Mouse (Mus musculus) ES-Bruce4 (cell line): ENCODE results near the gene Tnnt1. TPM values are rescaled to one million over a fixed set of nuclear protein-coding genes. Genes with fewer than 3 reads are reported as not detected.

Experiments
- H3K27ac ChIP-seq: 2 replicates; pipeline ENCODE4 v1.5.1; 2012; ENCODE audit warnings: low read length, inconsistent platforms; ENCODE audit not compliant: insufficient read depth
- H3K27me3 ChIP-seq: 2 replicates; pipeline ENCODE4 v1.6.1; 2012; ENCODE audit warnings: mild to moderate bottlenecking, low read length, inconsistent platforms; ENCODE audit not compliant: control insufficient read depth, poor library complexity, insufficient read depth, severe bottlenecking
- H3K36me3 ChIP-seq: 2 replicates; pipeline ENCODE4 v1.6.1; 2012; ENCODE audit warnings: inconsistent platforms, mild to moderate bottlenecking, low read length, moderate library complexity; ENCODE audit not compliant: control insufficient read depth, poor library complexity, insufficient read depth, severe bottlenecking
- H3K4me1 ChIP-seq: one replicate; pipeline ENCODE4 v1.8.1; 2011; ENCODE audit warnings: low read length; ENCODE audit not compliant: control insufficient read depth, insufficient read depth
- H3K4me3 ChIP-seq: 2 replicates; pipeline ENCODE4 v1.5.1; 2011; ENCODE audit warnings: low read depth, mild to moderate bottlenecking, low read length
- H3K9ac ChIP-seq: 2 replicates; pipeline ENCODE4 v1.6.1; 2012; ENCODE audit warnings: low read depth, mild to moderate bottlenecking, inconsistent platforms; ENCODE audit not compliant: poor library complexity, severe bottlenecking
- H3K9me3 ChIP-seq: replicated peaks from 2 replicates; pipeline ENCODE4 v1.6.1; 2012; ENCODE audit warnings: mild to moderate bottlenecking, low read length, inconsistent platforms; ENCODE audit not compliant: control insufficient read depth, poor library complexity, insufficient read depth, severe bottlenecking
- CTCF ChIP-seq: IDR thresholded peaks from one replicate; pipeline ENCODE4 v1.8.1; 2011; ENCODE audit warnings: low read depth, low read length
- EP300 ChIP-seq: IDR thresholded peaks from 2 replicates; pipeline ENCODE4 v1.6.1; 2011; ENCODE audit warnings: low read depth, low read length; ENCODE audit not compliant: insufficient read depth
- POLR2A ChIP-seq: IDR thresholded peaks from one replicate; pipeline ENCODE4 v1.8.1; 2011; ENCODE audit warnings: low read length; ENCODE audit not compliant: insufficient read depth
- polyA plus RNA-seq: library from polyadenylated mRNA; stranded (reverse); fragments of >200 nt; gene quantifications from 2 replicates; pipeline ENCODE4 v1.2.4, GENCODE M21; 2011; ENCODE audit warnings: low read depth; ENCODE audit not compliant: missing spikeins, insufficient read depth, insufficient read length

Gene Tnnt1
- polyA plus RNA-seq, 1 experiment = 20.7 TPM

GRCm38 (mm10) chr7:4508739-4509116, 7.5 kb downstream of the Tnnt1 start:
- Histone ChIP-seq H3K4me1 (no peaks in the 10 kb centered on the region), H3K4me3 (no peak overlapping the region), H3K27ac (no peak overlapping the region), H3K9me3 (no peaks in the 10 kb centered on the region), H3K27me3 (no peaks in the 10 kb centered on the region), H3K9ac (no peak overlapping the region), H3K36me3 (no peaks in the 10 kb centered on the region)
- no peak for TF ChIP-seq EP300
- TF ChIP-seq CTCF = no peak

GRCm38 (mm10) chr7:4508062-4508738, 8.0 kb downstream of the Tnnt1 start:
- Histone ChIP-seq H3K36me3 (no peaks in the 10 kb centered on the region), H3K9ac (no peak overlapping the region), H3K9me3 (no peaks in the 10 kb centered on the region), H3K27ac (no peak overlapping the region), H3K4me1 (no peaks in the 10 kb centered on the region), H3K4me3 (peak overlapping the region; percentile 35), H3K27me3 (no peaks in the 10 kb centered on the region)
- TF ChIP-seq CTCF = peak; percentile 66
- no peak for TF ChIP-seq EP300
- TF ChIP-seq POLR2A = no peak

- Histone ChIP-seq H3K9me3 (no peaks in the 10 kb centered on the region), H3K4me1 (no peaks in the 10 kb centered on the region), H3K4me3 (no peak overlapping the region), H3K27me3 (no peaks in the 10 kb centered on the region), H3K9ac (no peak overlapping the region), H3K27ac (no peak overlapping the region), H3K36me3 (no peaks in the 10 kb centered on the region)
- TF ChIP-seq POLR2A (no peak), EP300 (no peak), CTCF (no peak)
Measured at GRCm38 (mm10) chr7:4507220-4507619, 9.0 kb downstream of the Tnnt1 start.

GRCm38 (mm10) chr7:4504646-4505435, 11.3 kb downstream of the Tnnt1 start:
- Histone ChIP-seq H3K27me3 (no peaks in the 10 kb centered on the region), H3K4me3 (no peak overlapping the region), H3K36me3 (no peaks in the 10 kb centered on the region), H3K4me1 (no peaks in the 10 kb centered on the region), H3K27ac (no peak overlapping the region), H3K9me3 (no peaks in the 10 kb centered on the region), H3K9ac (no peak overlapping the region)
- TF ChIP-seq POLR2A (no peak), CTCF (no peak), EP300 (no peak)

- H3K4me1 ChIP-seq = no peaks in the 10 kb centered on the region
- H3K9ac ChIP-seq = no peak overlapping the region
- no peaks in the 10 kb centered on the region for H3K36me3 ChIP-seq
- no peak overlapping the region for H3K4me3 ChIP-seq
- no peak for TF ChIP-seq EP300
- TF ChIP-seq POLR2A = no peak
- TF ChIP-seq CTCF = no peak
- no peak overlapping the region for H3K27ac ChIP-seq
- H3K27me3 ChIP-seq = no peaks in the 10 kb centered on the region
- H3K9me3 ChIP-seq = no peaks in the 10 kb centered on the region
Measured at GRCm38 (mm10) chr7:4503858-4504257, 12.3 kb downstream of the Tnnt1 start.

- no peaks in the 10 kb centered on the region for H3K9me3 ChIP-seq
- no peaks in the 10 kb centered on the region for H3K36me3 ChIP-seq
- no peak for TF ChIP-seq EP300
- no peak for TF ChIP-seq POLR2A
- no peak for TF ChIP-seq CTCF
- no peak overlapping the region for H3K4me3 ChIP-seq
- H3K9ac ChIP-seq = no peak overlapping the region
- no peak overlapping the region for H3K27ac ChIP-seq
- no peaks in the 10 kb centered on the region for H3K4me1 ChIP-seq
- no peaks in the 10 kb centered on the region for H3K27me3 ChIP-seq
Measured at GRCm38 (mm10) chr7:4503100-4503499, 13.1 kb downstream of the Tnnt1 start.
